Mouse (Mus musculus) heart, embryonic 16.5 days (tissue): Measurements from ENCODE around the gene Mms22l. TPM values are rescaled to one million over a fixed set of nuclear protein-coding genes. Genes with fewer than 3 reads are reported as not detected.
A peak's percentile ranks its signal among the peaks of the same experiment; 100 is the strongest.
"Not testable (repeated sequence)": the region's sequence is repeated elsewhere in the genome, so short reads cannot be mapped to it uniquely, and the experiment has no call there.

Source experiments
- ATAC-seq: fragments of 200-750 bp; cut with Nextera tagmentation; replicated peaks from 2 replicates; pipeline ENCODE4 v1.8.0; 2017; ENCODE audit warnings: moderate number of reproducible peaks; ENCODE audit not compliant: insufficient read depth, low FRiP score; ENCODE audit errors: extremely low read depth
- H3K27ac ChIP-seq: fragments of 300-500 bp; sonication (generic); 2 replicates; pipeline ENCODE4 v1.5.1; 2014; ENCODE audit warnings: mild to moderate bottlenecking, low read length, control low read depth, moderate library complexity
- H3K27me3 ChIP-seq: fragments of 300-500 bp; sonication (generic); 2 replicates; pipeline ENCODE4 v1.6.1; 2014; ENCODE audit warnings: low read length, mixed read lengths; ENCODE audit not compliant: control insufficient read depth, insufficient read depth
- H3K36me3 ChIP-seq: fragments of 300-500 bp; sonication (generic); 2 replicates; pipeline ENCODE4 v1.6.1; 2014; ENCODE audit not compliant: control insufficient read depth, insufficient read depth
- H3K4me1 ChIP-seq: fragments of 300-500 bp; sonication (generic); 2 replicates; pipeline ENCODE4 v1.6.1; 2014; ENCODE audit warnings: low read length, mixed read lengths; ENCODE audit not compliant: control insufficient read depth, insufficient read depth
- H3K4me2 ChIP-seq: fragments of 300-500 bp; sonication (generic); 2 replicates; pipeline ENCODE4 v1.6.1; 2014; ENCODE audit warnings: low read depth, mild to moderate bottlenecking, control low read depth, low read length
- H3K4me3 ChIP-seq: fragments of 300-500 bp; sonication (generic); 2 replicates; pipeline ENCODE4 v1.5.1; 2014; ENCODE audit warnings: mild to moderate bottlenecking, control low read depth, low read length
- H3K9ac ChIP-seq: fragments of 300-500 bp; sonication (generic); 2 replicates; pipeline ENCODE4 v1.6.1; 2014; ENCODE audit warnings: low read length, control low read depth
- H3K9me3 ChIP-seq: fragments of 300-500 bp; sonication (generic); replicated peaks from 2 replicates; pipeline ENCODE4 v1.6.1; 2016; ENCODE audit warnings: low read length; ENCODE audit not compliant: control insufficient read depth
- WGBS: fragments of 180-500 bp; shearing (Covaris S2); extraction: QIAGEN DNeasy Blood & Tissue Kit; methylation state at CpG from one replicate; pipeline ENCODE4 v1.1.7; 2014; 5-methylcytosine and 5-hydroxymethylcytosine counted together
- polyA plus RNA-seq: library from polyadenylated mRNA; unstranded; fragments of >200 nt; fragmentation: Nextera tagmentation; extraction: Ambion mirVana; gene quantifications from 2 replicates; pipeline ENCODE4 v1.2.1, GENCODE M21; 2015

Mms22l gene
- 17.6 and 19.7 TPM in 2 replicates for polyA plus RNA-seq

DNA sequence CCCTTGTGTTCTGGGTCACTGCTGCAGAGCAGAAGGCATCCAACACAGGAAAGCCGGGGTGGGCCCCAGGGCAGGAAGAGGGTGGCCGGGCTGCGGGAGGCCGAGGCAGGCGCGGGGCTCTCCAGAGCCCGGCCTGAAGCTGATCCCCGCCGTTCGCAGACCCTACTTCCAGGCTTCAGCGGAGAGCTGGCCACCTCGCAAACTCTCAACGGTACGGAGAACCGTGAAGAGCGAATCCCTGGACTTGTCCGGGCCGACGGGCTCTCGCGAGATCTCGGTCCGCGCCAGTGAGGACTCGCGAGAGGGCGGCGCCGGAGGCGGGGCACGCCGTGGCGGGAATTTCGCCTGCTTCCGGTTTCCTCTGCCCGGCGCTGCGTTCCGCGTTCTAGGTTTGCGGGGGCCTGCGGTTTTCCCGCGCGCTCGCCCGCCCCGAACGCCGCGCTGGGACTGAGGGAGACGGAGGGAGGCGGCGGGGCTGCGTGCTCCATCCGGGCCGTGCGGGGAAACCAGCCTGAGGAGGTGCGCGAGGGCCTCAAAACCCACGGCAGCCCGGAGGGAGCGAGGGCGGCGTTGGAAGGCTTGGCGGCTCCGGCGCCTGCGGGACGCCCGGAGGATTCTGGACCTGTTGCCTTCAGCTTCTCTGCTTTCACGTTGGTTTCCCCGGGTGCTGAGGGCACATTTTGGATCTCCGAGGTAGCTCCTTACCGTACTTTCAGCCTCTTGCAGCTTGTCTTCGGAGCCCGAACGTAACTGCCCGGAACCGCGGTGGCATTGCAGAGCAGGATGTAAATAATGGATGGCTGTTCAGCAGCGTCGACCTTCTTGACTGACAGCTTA is at the start of gene Mms22l:
Gene Mms22l (plus strand): TSS at position 336 of the 837 bp plus-strand sequence.
- peak; percentile 99 for ATAC-seq
- Histone ChIP-seq H3K9ac (peak within 1 kb of the TSS; percentile 95), H3K4me1 (no peaks in the 10 kb centered on the region), H3K4me3 (peak within 1 kb of the TSS; percentile 91), H3K27me3 (no peaks in the 10 kb centered on the region), H3K4me2 (peak within 1 kb of the TSS; percentile 88), H3K9me3 (peaks cover 3% of the 10 kb centered on the region; the same call in 1 of the 2 replicates), H3K27ac (peak within 1 kb of the TSS; percentile 97), H3K36me3 (peaks cover 3% of the 10 kb centered on the region; the same call in 1 of the 2 replicates)
- under 1% methylated on average over 83 of the region's 83 CpGs for WGBS

DNA sequence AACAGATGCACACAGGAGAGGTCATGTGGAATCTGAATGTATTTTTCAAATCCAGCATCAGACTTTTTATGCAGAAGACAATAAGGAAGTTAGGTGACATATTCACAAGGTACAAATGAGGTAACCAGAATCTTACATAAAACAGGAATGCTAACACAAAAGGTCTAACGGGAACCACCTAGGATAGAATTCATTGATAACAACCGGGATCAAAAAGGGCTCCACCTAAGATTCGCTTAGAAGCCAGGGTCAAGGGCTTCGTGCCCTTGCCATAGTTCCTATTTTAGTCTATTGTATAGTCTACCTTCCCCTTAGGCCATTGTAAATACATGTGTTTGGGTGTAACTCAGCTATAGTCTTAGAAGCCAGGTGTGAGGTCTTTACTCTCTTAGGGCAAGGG is 12.2 kb upstream of the Mms22l start:
- H3K9ac ChIP-seq, H3K4me1 ChIP-seq, H3K36me3 ChIP-seq, H3K9me3 ChIP-seq, ATAC-seq, H3K27me3 ChIP-seq, H3K4me3 ChIP-seq, H3K4me2 ChIP-seq, H3K27ac ChIP-seq: not testable (repeated sequence)
- 88% methylated on average over 4 of the region's 4 CpGs for WGBS

DNA sequence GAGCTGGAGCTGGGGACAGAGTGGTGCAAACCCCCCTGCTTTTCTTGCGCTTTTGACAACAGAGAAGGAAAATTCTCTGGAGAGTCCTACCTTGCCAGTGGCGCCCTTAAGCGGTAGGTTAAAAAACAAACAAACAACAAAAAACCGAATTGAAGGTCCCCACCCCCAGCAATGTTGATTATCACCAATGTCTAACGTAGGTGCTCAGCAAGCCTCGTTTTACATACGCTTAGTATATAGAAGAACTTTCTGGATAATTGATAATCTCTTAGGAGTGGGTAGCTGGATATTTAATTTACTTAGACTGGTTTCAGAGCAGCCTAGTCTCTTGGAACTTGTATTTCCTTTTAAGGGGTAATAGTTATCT is 685 bp downstream of the Mms22l start:
- under 1% methylated on average over 7 of the region's 7 CpGs for WGBS
- Histone ChIP-seq H3K4me2 (peak overlapping the region; percentile 88), H3K9ac (peak overlapping the region; percentile 95), H3K4me3 (peak overlapping the region; percentile 91), H3K4me1 (no peaks in the 10 kb centered on the region), H3K9me3 (peaks cover 3% of the 10 kb centered on the region; the same call in 1 of the 2 replicates), H3K36me3 (peaks cover 3% of the 10 kb centered on the region; the same call in 1 of the 2 replicates), H3K27me3 (no peaks in the 10 kb centered on the region), H3K27ac (peak overlapping the region; percentile 70; the same call in 1 of the 2 replicates)
- ATAC-seq, result no peak

DNA sequence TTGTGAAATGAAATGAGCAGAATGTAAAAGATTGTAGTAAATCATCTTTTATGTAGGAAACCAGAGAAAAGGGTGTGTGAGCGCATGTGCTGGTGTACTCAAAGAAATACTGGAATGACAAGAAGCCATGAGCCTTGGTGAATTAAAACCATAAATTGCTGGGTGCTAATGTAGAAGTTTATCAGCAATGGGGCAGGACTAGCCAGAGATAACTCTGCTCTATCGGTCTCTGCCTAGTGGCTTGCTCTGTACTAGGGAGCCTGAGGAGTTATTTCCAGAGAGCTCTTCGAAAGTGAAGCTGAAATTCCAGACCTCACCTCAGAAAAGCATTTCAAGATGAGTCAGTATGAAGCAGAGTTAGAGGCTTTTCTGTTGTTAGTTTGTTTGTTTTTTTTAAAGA is 12.9 kb downstream of the Mms22l start:
- Histone ChIP-seq H3K27me3 (no peaks in the 10 kb centered on the region), H3K4me3 (no peak overlapping the region), H3K9me3 (no peaks in the 10 kb centered on the region), H3K9ac (no peak overlapping the region), H3K4me1 (no peaks in the 10 kb centered on the region), H3K36me3 (peaks cover 11% of the 10 kb centered on the region), H3K4me2 (no peak overlapping the region), H3K27ac (no peak overlapping the region)
- 73% methylated on average over 3 of the region's 3 CpGs for WGBS
- no peak for ATAC-seq

DNA sequence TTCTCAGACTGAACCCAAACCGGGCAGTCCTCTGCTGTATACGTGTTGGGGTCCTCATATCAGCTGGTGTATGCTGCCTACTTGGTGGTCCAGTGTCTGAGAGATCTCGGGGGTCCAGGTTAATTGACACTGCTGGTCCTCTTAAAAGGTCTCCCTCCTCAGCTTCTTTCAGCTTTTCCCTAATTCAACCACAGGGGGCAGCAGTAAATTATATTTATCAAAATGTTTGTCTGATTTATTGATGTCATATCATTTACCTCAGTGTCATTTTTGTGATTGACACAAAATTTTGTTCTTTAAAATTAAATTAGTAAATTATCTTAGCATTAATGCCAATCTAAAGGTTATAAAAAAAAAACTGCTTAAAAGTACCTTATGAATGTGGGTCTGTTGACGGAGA is 40.7 kb downstream of the Mms22l start:
- no peak for ATAC-seq
- Histone ChIP-seq H3K36me3 (peaks cover 8% of the 10 kb centered on the region), H3K9ac (no peak overlapping the region), H3K4me3 (no peak overlapping the region), H3K4me2 (no peak overlapping the region), H3K4me1 (no peaks in the 10 kb centered on the region), H3K27me3 (no peaks in the 10 kb centered on the region), H3K9me3 (no peaks in the 10 kb centered on the region), H3K27ac (no peak overlapping the region)
- WGBS, result 76% methylated on average over 4 of the region's 4 CpGs

DNA sequence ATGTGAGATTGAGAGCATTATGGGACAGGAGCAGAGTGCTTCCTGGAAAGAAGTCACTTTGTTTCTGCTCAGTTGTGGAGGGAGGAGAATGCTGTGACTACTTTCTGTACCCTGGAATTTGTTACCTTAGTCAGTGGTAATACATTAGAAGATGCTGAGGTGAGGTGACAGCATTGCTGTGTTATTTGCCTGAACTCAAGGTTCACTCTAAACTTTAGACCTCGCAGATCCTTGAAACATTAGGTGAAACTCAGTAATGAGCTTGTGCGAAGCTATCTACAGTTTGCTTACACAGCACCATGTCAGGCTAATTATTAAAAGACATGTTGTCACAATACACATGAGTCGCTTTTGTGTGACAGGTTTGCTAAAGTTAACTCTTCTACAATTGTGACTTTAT is 47.2 kb downstream of the Mms22l start:
- H3K9me3 ChIP-seq, result no peaks in the 10 kb centered on the region
- H3K9ac ChIP-seq, result no peak overlapping the region
- no peaks in the 10 kb centered on the region for H3K36me3 ChIP-seq
- H3K4me3 ChIP-seq, result no peak overlapping the region
- H3K4me1 ChIP-seq, result no peaks in the 10 kb centered on the region
- H3K27me3 ChIP-seq, result no peaks in the 10 kb centered on the region
- H3K27ac ChIP-seq, result no peak overlapping the region
- 89% methylated on average over 3 of the region's 3 CpGs for WGBS
- ATAC-seq, result no peak
- H3K4me2 ChIP-seq, result no peak overlapping the region

DNA sequence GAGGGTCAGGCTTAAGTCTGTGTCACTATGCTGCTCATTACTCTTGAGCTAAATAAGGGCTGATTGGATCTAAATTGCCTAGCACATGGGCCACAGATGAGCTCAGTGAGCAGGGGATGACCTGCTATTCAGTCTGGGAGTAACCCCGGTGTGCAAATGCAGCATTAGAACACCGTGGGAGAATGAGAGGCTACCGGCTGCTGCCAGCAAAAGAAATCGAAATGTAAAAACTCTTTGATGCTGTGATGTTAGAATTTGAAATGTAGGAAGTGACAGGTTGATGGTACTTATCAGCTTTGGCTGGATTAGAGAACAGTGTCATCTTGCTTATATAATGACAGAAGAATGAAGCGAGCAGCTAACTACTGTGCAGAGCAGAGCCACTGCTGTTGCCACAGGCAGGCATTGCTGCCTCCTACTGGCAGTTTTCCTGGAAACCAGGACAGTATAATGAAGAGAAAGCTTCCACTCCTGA is 48.5 kb downstream of the Mms22l start:
- H3K36me3 ChIP-seq, result no peaks in the 10 kb centered on the region
- H3K9ac ChIP-seq, result no peak overlapping the region
- H3K27me3 ChIP-seq, result no peaks in the 10 kb centered on the region
- H3K4me2 ChIP-seq, result no peak overlapping the region
- H3K27ac ChIP-seq, result no peak overlapping the region
- H3K4me1 ChIP-seq, result no peaks in the 10 kb centered on the region
- ATAC-seq, result no peak
- WGBS, result 74% methylated on average over 5 of the region's 5 CpGs
- H3K4me3 ChIP-seq, result no peak overlapping the region
- no peaks in the 10 kb centered on the region for H3K9me3 ChIP-seq

DNA sequence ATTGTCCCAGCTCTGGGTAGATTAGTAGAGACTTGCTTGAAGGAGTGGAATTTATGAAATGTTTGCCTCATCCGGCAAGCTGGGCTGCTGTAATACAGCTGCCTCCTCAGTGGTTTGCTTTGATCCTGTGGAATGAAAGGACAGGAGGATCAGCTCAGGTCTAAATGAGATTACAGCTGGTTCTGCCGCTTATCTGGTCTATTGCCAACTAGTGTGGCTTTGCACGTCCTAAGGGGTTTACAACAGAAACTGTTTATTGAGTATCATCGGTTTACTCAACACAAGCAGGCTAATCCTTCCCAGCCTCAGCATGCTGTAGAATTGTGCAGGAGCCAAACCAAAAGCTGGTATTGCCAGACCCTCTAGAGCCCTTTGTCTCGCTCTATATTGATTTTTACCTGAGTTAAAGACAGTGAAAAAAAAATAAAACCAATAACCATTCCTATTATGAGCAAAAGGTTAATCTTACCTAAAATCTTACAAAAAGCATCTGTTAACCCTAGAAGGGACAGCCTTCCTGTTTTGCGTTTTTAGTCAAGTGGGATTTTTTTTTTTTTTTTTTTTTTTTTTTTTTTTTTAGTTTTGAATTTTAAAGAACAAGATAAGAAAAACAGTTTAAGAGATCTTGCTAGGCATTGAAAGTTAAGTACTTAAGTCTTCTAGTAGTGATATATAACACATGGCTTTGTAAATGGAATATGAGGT is 60.0 kb downstream of the Mms22l start:
- WGBS, result 39% methylated on average over 6 of the region's 6 CpGs
- H3K9ac ChIP-seq, result no peak overlapping the region
- H3K36me3 ChIP-seq, result no peaks in the 10 kb centered on the region
- ATAC-seq, result 0 out of 2 replicates have a peak, but pooled peaks have one; percentile 18
- no peak overlapping the region for H3K27ac ChIP-seq
- H3K4me1 ChIP-seq, result 0 out of 2 replicates have a peak, but pooled peaks cover 3% of the 10 kb centered on the region
- H3K9me3 ChIP-seq, result no peaks in the 10 kb centered on the region
- no peaks in the 10 kb centered on the region for H3K27me3 ChIP-seq
- no peak overlapping the region for H3K4me3 ChIP-seq
- H3K4me2 ChIP-seq, result no peak overlapping the region

DNA sequence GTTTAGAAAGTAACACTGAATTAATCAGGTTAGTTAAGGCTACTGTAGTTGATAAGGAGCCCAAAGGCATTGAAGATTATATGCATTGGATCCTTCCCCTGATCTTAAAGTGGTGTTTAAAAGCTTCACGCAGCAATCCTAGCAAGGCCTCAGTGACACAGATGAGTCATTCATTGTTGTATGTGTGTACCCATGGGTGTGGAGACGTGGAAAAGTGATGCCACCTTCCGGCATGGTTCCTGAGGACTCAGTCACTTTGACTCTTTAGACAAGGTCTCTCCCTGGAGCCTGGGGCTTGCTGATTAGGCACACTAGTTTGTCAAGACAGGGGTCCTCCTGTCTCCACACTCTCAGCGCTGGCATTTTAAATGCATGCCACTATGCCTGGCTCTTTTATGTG is 60.9 kb downstream of the Mms22l start:
- WGBS, result 60% methylated on average over 4 of the region's 4 CpGs
- no peaks in the 10 kb centered on the region for H3K27me3 ChIP-seq
- H3K4me1 ChIP-seq, result 0 out of 2 replicates have a peak, but pooled peaks cover 3% of the 10 kb centered on the region
- H3K4me2 ChIP-seq, result no peak overlapping the region
- no peaks in the 10 kb centered on the region for H3K9me3 ChIP-seq
- H3K27ac ChIP-seq, result no peak overlapping the region
- no peak overlapping the region for H3K9ac ChIP-seq
- no peak overlapping the region for H3K4me3 ChIP-seq
- H3K36me3 ChIP-seq, result no peaks in the 10 kb centered on the region
- ATAC-seq, result no peak
